Mouse (Mus musculus): ENCODE measurements around the gene Nubp2.

DNA sequence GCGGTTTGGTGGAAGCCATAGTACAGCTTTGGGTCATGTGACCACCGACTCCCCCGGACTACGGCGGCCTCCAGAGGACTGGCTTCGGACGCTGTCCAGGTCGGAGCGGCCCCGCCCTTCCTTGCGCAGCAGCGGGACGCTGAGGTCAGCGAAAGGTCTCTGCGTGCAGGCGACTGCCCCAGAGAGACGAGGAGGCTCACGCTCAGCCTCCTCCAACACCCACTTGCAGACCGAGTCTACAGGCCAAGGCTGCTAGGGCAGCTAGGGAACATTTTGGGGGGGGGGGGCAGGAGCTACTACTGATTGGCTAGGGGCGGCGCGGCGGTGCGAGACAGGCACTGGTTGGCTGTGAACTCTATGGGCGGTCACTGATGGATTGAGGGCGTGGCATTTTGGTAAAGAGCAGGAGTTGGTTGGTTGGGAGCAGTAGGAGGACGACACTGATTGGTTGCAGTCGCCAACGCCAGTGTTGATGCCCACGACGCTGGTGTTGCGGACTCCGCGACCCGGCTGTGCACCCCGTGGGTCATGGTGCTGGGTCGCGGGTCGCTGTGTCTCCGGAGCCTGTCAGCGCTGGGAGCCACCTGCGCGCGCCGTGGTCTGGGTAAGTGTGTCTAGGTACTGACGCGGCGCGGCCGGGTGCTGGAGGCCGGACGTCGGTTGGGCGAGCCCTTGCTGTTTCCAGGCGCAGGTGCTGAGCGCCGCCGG, 35.9 kb downstream of the Nubp2 start, which contains the start of gene Fahd1:
- TF ChIP-seq CTCF (IDR thresholded peaks at IDR 0.05; ENCODE audit: low read depth, low read length) (no peak), GATA1 (IDR thresholded peaks at IDR 0.05; ENCODE audit: borderline replicate concordance, low read length) (no peak), TAL1 (conservative IDR thresholded peaks at IDR 0.05; ENCODE audit: low read depth, low read length) (no peak), POLR2AphosphoS5 (IDR thresholded peaks at IDR 0.05; ENCODE audit: insufficient replicate concordance, low read depth, low read length) (no peak), GATA2 (IDR thresholded peaks at IDR 0.05; ENCODE audit: borderline replicate concordance, low read depth, low read length) (no peak)
